15 mouse cellular contexts compared by ENCODE assay signal in the genomic region with DNA sequence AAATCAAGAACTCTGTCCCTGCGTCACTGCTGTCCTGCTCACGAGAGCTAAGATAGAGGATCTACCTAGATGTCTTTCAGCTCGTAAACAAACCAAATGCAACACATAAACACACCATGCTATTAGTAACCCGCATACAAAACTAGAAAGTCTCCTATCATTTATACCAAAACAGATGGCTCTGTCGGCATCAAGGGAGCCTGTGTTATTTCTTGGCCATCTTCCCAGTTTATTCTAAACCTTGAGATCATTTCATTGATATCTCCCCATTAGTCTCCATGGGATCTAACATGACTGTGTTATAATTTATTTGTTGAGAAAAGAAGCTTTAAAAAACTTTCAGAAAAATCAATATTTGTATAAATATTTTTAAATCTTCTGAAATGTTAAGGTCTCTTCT.
"Had no signal": no experiment of that assay in that cellular context is flagged by ENCODE, and none has a peak within 500 bp of the region (broad histone marks: within the 10 kb centered on the region; RNA-seq: fewer than 3 reads in every experiment).

No protein-coding gene starts in this region.

- DNase-seq: kidney, postnatal 36 days; liver; liver, embryonic 13.5 days; liver, postnatal 0 days; lung, postnatal 14 days; right cerebral cortex, postnatal 14 days; thymus, adult 2 months; thymus, postnatal 36 days had no signal

- H3K27me3 ChIP-seq: limb, embryonic 12.5 days; liver, embryonic 13.5 days; lung, embryonic 15.5 days; stomach, embryonic 15.5 days had no signal

- H3K27ac ChIP-seq: kidney, postnatal 0 days; layer of hippocampus, adult 2 months; limb, embryonic 12.5 days; liver, embryonic 13.5 days; lung, embryonic 15.5 days; macrophage; stomach, embryonic 15.5 days had no signal

- H3K4me2 ChIP-seq: limb, embryonic 12.5 days; liver, embryonic 13.5 days; lung, embryonic 15.5 days; stomach, embryonic 15.5 days had no signal

- H3K9me3 ChIP-seq: limb, embryonic 12.5 days; liver, embryonic 13.5 days; lung, embryonic 15.5 days; stomach, embryonic 15.5 days had no signal

- H3K4me3 ChIP-seq: layer of hippocampus, adult 2 months; limb, embryonic 12.5 days; liver, embryonic 13.5 days; lung, embryonic 15.5 days; stomach, embryonic 15.5 days had no signal

- ATAC-seq: liver, postnatal 0 days; midbrain, embryonic 16.5 days had no signal

- H3K9ac ChIP-seq: limb, embryonic 12.5 days; liver, embryonic 13.5 days; liver, postnatal 0 days; lung, embryonic 15.5 days; stomach, embryonic 15.5 days had no signal

- H3K4me1 ChIP-seq: limb, embryonic 12.5 days; lung, embryonic 15.5 days; stomach, embryonic 15.5 days had no signal
